Comparison of ENCODE assay signal across 8 mouse cellular contexts in genomic region chr17:23700079-23700478, GRCm38 (mm10). TPM values are rescaled to one million over a fixed set of nuclear protein-coding genes. Genes with fewer than 3 reads are reported as not detected.
DNase-seq lines count a peak whose midpoint lies in the region; ATAC-seq and TF ChIP-seq lines count a peak whose summit lies in the region.

No protein-coding gene starts in this region.

- peaks cover 19% of the 10 kb centered on the region for H3K4me1 ChIP-seq in embryonic facial prominence, embryonic 12.5 days
- H3K4me1 ChIP-seq in kidney, adult 2 months (ENCODE audit: control insufficient read depth, insufficient read depth, low read length) = no peaks in the 10 kb centered on the region; the same call in 1 of the 2 replicates
- peaks cover 9% of the 10 kb centered on the region for H3K4me1 ChIP-seq in limb, embryonic 11.5 days (ENCODE audit: control insufficient read depth, insufficient read depth, low read length)
- 0 out of 2 replicates have a peak, but pooled peaks cover 2% of the 10 kb centered on the region for H3K4me1 ChIP-seq in midbrain, embryonic 14.5 days (ENCODE audit: control insufficient read depth, insufficient read depth, low read length)

- no peak overlapping the region for H3K27ac ChIP-seq in embryonic facial prominence, embryonic 12.5 days
- H3K27ac ChIP-seq in kidney, adult 2 months (ENCODE audit: insufficient read depth, low read depth, low read length) = no peak overlapping the region
- H3K27ac ChIP-seq in limb, embryonic 11.5 days (replicated peaks; ENCODE audit: low read depth, low read length) = no peak overlapping the region
- H3K27ac ChIP-seq in midbrain, embryonic 14.5 days (replicated peaks; ENCODE audit: low read depth, low read length) = 0 out of 2 replicates have a peak overlapping the region, but pooled peaks have one; percentile 52

- DNase-seq in 3134 (ENCODE audit: extremely low read depth, insufficient read length, low spot score) = peak; percentile 92
- peak; percentile 93 for DNase-seq in adrenal gland, postnatal 25 days
- peak; percentile 92 to 94 for DNase-seq in heart, adult 18-20 months
- peak; percentile 97 for DNase-seq in kidney, adult 2 months
- DNase-seq in limb, embryonic 11.5 days (ENCODE audit: low spot score) = peak; percentile 89
- peak; percentile 92 for DNase-seq in midbrain, embryonic 14.5 days
- DNase-seq in spleen, adult 12 weeks (ENCODE audit: low spot score) = peak; percentile 34

- H3K27me3 ChIP-seq in embryonic facial prominence, embryonic 12.5 days = peaks cover 37% of the 10 kb centered on the region
- no peaks in the 10 kb centered on the region for H3K27me3 ChIP-seq in kidney, adult 2 months (replicated peaks; ENCODE audit: control insufficient read depth, insufficient read depth, low read length)
- H3K27me3 ChIP-seq in limb, embryonic 11.5 days (ENCODE audit: control insufficient read depth, insufficient read depth, low read length) = peaks cover 22% of the 10 kb centered on the region
- peaks cover 21% of the 10 kb centered on the region for H3K27me3 ChIP-seq in midbrain, embryonic 14.5 days (ENCODE audit: control insufficient read depth, insufficient read depth, low read length)

- no peak for TF ChIP-seq POLR2A in kidney, adult 2 months (IDR thresholded peaks at IDR 0.05; ENCODE audit: low read depth, low read length)

- H3K9ac ChIP-seq in embryonic facial prominence, embryonic 12.5 days = peak overlapping the region; percentile 61
- H3K9ac ChIP-seq in limb, embryonic 11.5 days (ENCODE audit: low read length) = peak overlapping the region; percentile 30; the same call in 1 of the 2 replicates
- H3K9ac ChIP-seq in midbrain, embryonic 14.5 days (replicated peaks; ENCODE audit: low read length) = peak overlapping the region; percentile 62

- peak; percentile 88 for ATAC-seq in embryonic facial prominence, embryonic 12.5 days (ENCODE audit: insufficient number of reproducible peaks, insufficient read depth, low FRiP score, low TSS enrichment)
- ATAC-seq in limb, embryonic 11.5 days (ENCODE audit: insufficient number of reproducible peaks, low FRiP score, low TSS enrichment, low read depth) = peak; percentile 74
- ATAC-seq in midbrain, embryonic 14.5 days (ENCODE audit: low FRiP score, low TSS enrichment) = peak; percentile 94

- H3K4me2 ChIP-seq in embryonic facial prominence, embryonic 12.5 days (replicated peaks) = peak overlapping the region; percentile 100
- H3K4me2 ChIP-seq in limb, embryonic 11.5 days (ENCODE audit: low read depth, severe bottlenecking) = peak overlapping the region; percentile 100
- H3K4me2 ChIP-seq in midbrain, embryonic 14.5 days (ENCODE audit: low read length) = peak overlapping the region; percentile 97

- peak; percentile 86 for TF ChIP-seq CTCF in kidney, adult 2 months (conservative IDR thresholded peaks at IDR 0.05; ENCODE audit: insufficient read depth, insufficient read length, low read depth, low read length)

- H3K9me3 ChIP-seq in embryonic facial prominence, embryonic 12.5 days = no peaks in the 10 kb centered on the region
- H3K9me3 ChIP-seq in limb, embryonic 11.5 days (ENCODE audit: control insufficient read depth, low read length) = no peaks in the 10 kb centered on the region
- H3K9me3 ChIP-seq in midbrain, embryonic 14.5 days (ENCODE audit: control insufficient read depth, low read length) = no peaks in the 10 kb centered on the region

- 1% methylated on average over 26 of the region's 28 CpGs for WGBS in embryonic facial prominence, embryonic 12.5 days
- under 1% methylated on average over 28 of the region's 28 CpGs for WGBS in kidney, adult 2 months
- under 1% methylated on average over 28 of the region's 28 CpGs for WGBS in limb, embryonic 11.5 days
- WGBS in midbrain, embryonic 14.5 days = 0% methylated on average over 20 of the region's 28 CpGs

- peak overlapping the region; percentile 66 for H3K4me3 ChIP-seq in embryonic facial prominence, embryonic 12.5 days
- peak overlapping the region; percentile 52 for H3K4me3 ChIP-seq in kidney, adult 2 months (ENCODE audit: insufficient read depth, low read depth, low read length)
- peak overlapping the region; percentile 54 for H3K4me3 ChIP-seq in limb, embryonic 11.5 days (ENCODE audit: low read depth, low read length)
- peak overlapping the region; percentile 70 for H3K4me3 ChIP-seq in midbrain, embryonic 14.5 days (replicated peaks; ENCODE audit: low read depth, low read length)

- H3K36me3 ChIP-seq in embryonic facial prominence, embryonic 12.5 days = no peaks in the 10 kb centered on the region
- H3K36me3 ChIP-seq in kidney, adult 2 months (ENCODE audit: control insufficient read depth, insufficient read depth, low read length) = no peaks in the 10 kb centered on the region
- no peaks in the 10 kb centered on the region for H3K36me3 ChIP-seq in limb, embryonic 11.5 days (ENCODE audit: control insufficient read depth, insufficient read depth, low read length)
- H3K36me3 ChIP-seq in midbrain, embryonic 14.5 days (ENCODE audit: control insufficient read depth, insufficient read depth, low read length) = no peaks in the 10 kb centered on the region

RNA-seq across cellular contexts. Expression of gene Cldn9, which starts 16.3 kb away (rescaled TPM):
- total RNA-seq in adrenal gland, postnatal 25 days (2021) = not detected in 2 replicates
- polyA plus RNA-seq in embryonic facial prominence, embryonic 12.5 days (2016; fragmentation: Nextera tagmentation; extraction: Ambion mirVana) = 12.6 and 13.5 TPM in 2 replicates
- not detected for total RNA-seq in heart, adult 18-20 months (2021)
- 0.14 and 0.45 TPM in 2 replicates for polyA plus RNA-seq in kidney, adult 2 months (2012; rRNA removed)
- 7.4 and 7.6 TPM in 2 replicates for polyA plus RNA-seq in limb, embryonic 11.5 days (2014; fragmentation: Nextera tagmentation; extraction: Ambion mirVana)
- 0.50 and 0.92 TPM in 2 replicates for polyA plus RNA-seq in midbrain, embryonic 14.5 days (2014; fragmentation: Nextera tagmentation; extraction: Ambion mirVana)

RNA-seq across cellular contexts. Expression of gene Cldn6, which starts 21.0 kb away (rescaled TPM):
- not detected in 2 replicates for total RNA-seq in adrenal gland, postnatal 25 days (2021)
- 49.2 and 52.4 TPM in 2 replicates for polyA plus RNA-seq in embryonic facial prominence, embryonic 12.5 days (2016; fragmentation: Nextera tagmentation; extraction: Ambion mirVana)
- total RNA-seq in heart, adult 18-20 months (2021) = not detected
- 2.5 and 2.6 TPM in 2 replicates for polyA plus RNA-seq in kidney, adult 2 months (2012; rRNA removed)
- 21.3 and 23.3 TPM in 2 replicates for polyA plus RNA-seq in limb, embryonic 11.5 days (2014; fragmentation: Nextera tagmentation; extraction: Ambion mirVana)
- polyA plus RNA-seq in midbrain, embryonic 14.5 days (2014; fragmentation: Nextera tagmentation; extraction: Ambion mirVana) = not detected in 2 replicates

RNA-seq across cellular contexts. Expression of gene 1520401A03Rik, which starts 22.5 kb away (rescaled TPM):
- 7.2 and 10.4 TPM in 2 replicates for total RNA-seq in adrenal gland, postnatal 25 days (2021)
- 0.66 and 1.0 TPM in 2 replicates for polyA plus RNA-seq in embryonic facial prominence, embryonic 12.5 days (2016; fragmentation: Nextera tagmentation; extraction: Ambion mirVana)
- total RNA-seq in heart, adult 18-20 months (2021) = not detected
- 0.05 TPM in 1 of 2 replicates, not detected in the other for polyA plus RNA-seq in kidney, adult 2 months (2012; rRNA removed)
- polyA plus RNA-seq in limb, embryonic 11.5 days (2014; fragmentation: Nextera tagmentation; extraction: Ambion mirVana) = 0.09 and 0.13 TPM in 2 replicates
- not detected in 2 replicates for polyA plus RNA-seq in midbrain, embryonic 14.5 days (2014; fragmentation: Nextera tagmentation; extraction: Ambion mirVana)

RNA-seq across cellular contexts. Expression of gene Tnfrsf12a, which starts 22.8 kb away (rescaled TPM):
- total RNA-seq in adrenal gland, postnatal 25 days (2021) = 76.5 and 130 TPM in 2 replicates
- 8.6 and 9.2 TPM in 2 replicates for polyA plus RNA-seq in embryonic facial prominence, embryonic 12.5 days (2016; fragmentation: Nextera tagmentation; extraction: Ambion mirVana)
- 10 to 100 TPM; 63.7 to 89.9 TPM for total RNA-seq in heart, adult 18-20 months (2021)
- polyA plus RNA-seq in kidney, adult 2 months (2012; rRNA removed) = 10.0 and 14.4 TPM in 2 replicates
- polyA plus RNA-seq in limb, embryonic 11.5 days (2014; fragmentation: Nextera tagmentation; extraction: Ambion mirVana) = 4.3 and 5.0 TPM in 2 replicates
- 1.2 and 1.9 TPM in 2 replicates for polyA plus RNA-seq in midbrain, embryonic 14.5 days (2014; fragmentation: Nextera tagmentation; extraction: Ambion mirVana)

RNA-seq across cellular contexts. Expression of gene Pkmyt1, which starts 26.1 kb away (rescaled TPM):
- 7.6 and 9.3 TPM in 2 replicates for total RNA-seq in adrenal gland, postnatal 25 days (2021)
- 54.2 and 54.6 TPM in 2 replicates for polyA plus RNA-seq in embryonic facial prominence, embryonic 12.5 days (2016; fragmentation: Nextera tagmentation; extraction: Ambion mirVana)
- total RNA-seq in heart, adult 18-20 months (2021) = 1 to 10 TPM; 1.1 to 1.4 TPM
- 4.1 and 5.2 TPM in 2 replicates for polyA plus RNA-seq in kidney, adult 2 months (2012; rRNA removed)
- polyA plus RNA-seq in limb, embryonic 11.5 days (2014; fragmentation: Nextera tagmentation; extraction: Ambion mirVana) = 47.8 and 51.6 TPM in 2 replicates
- polyA plus RNA-seq in midbrain, embryonic 14.5 days (2014; fragmentation: Nextera tagmentation; extraction: Ambion mirVana) = 16.2 and 18.2 TPM in 2 replicates

Comparison
In these comparisons a context has a peak if more than half of its experiments do, and no peak if none do; other contexts are left out.
1. DNase-seq: peak in every context shown above with its lines; median percentile 97 in kidney, adult 2 months; 93 in adrenal gland, postnatal 25 days; 93 in heart, adult 18-20 months; 92 in 3134; 92 in midbrain, embryonic 14.5 days; 89 in limb, embryonic 11.5 days; 34 in spleen, adult 12 weeks.